Mouse (Mus musculus) gastrocnemius, postnatal 36 days (tissue): Measurements from ENCODE around the gene Mob3b. TPM values are rescaled to one million over a fixed set of nuclear protein-coding genes. Genes with fewer than 3 reads are reported as not detected.

Experiments
- DNase-seq, 2 experiments: peaks; one replicate each; pipeline ENCODE4 v3.0.0; 2022
- intact Hi-C: fragments of 180-260 bp; cut with DNase I; formaldehyde crosslinking; loops from one replicate; pipeline ENCODE4 v1.15.1; 2025
- total RNA-seq, 2 experiments: library from RNA; stranded (reverse); gene quantifications; 2 replicates each; pipeline ENCODE4 v1.2.3; 2021

Gene Mob3b
- total RNA-seq, 2 experiments from 2014 or later, result 0.38 to 1.1 TPM

- intact Hi-C loops, result no loop called here
- DNase-seq, result no peak
These were observed 74.7 kb downstream of the Mob3b start for GRCm38 (mm10) chr4:35082476-35083114.

- no peak for DNase-seq
- intact Hi-C loops, result no loop called here
These were observed 77.0 kb downstream of the Mob3b start for GRCm38 (mm10) chr4:35080285-35080684.

GRCm38 (mm10) chr4:35068739-35069138, 88.5 kb downstream of the Mob3b start:
- intact Hi-C loops, result no loop called here
- no peak for DNase-seq

GRCm38 (mm10) chr4:35066163-35066562, 91.1 kb downstream of the Mob3b start:
- intact Hi-C loops, result no loop called here
- DNase-seq, result no peak

- intact Hi-C loops, result no loop called here
- DNase-seq, result no peak
These were observed 92.0 kb downstream of the Mob3b start for GRCm38 (mm10) chr4:35065075-35065838.

GRCm38 (mm10) chr4:35063146-35063719, 94.1 kb downstream of the Mob3b start:
- intact Hi-C loops, result no loop called here

GRCm38 (mm10) chr4:35060964-35061363, 96.3 kb downstream of the Mob3b start:
- DNase-seq, result no peak
- intact Hi-C loops, result no loop called here

More at GRCm38 (mm10) chr4:35063146-35063719, 94.1 kb downstream of the Mob3b start:
- DNase-seq, result no peak

GRCm38 (mm10) chr4:35060401-35060800, 96.9 kb downstream of the Mob3b start:
- intact Hi-C loops, result no loop called here
- no peak for DNase-seq

- DNase-seq, result no peak
- intact Hi-C loops, result no loop called here
These were observed 102.9 kb downstream of the Mob3b start for GRCm38 (mm10) chr4:35054362-35054761.

- intact Hi-C loops, result no loop called here
- DNase-seq, result no peak
These were observed 104.9 kb downstream of the Mob3b start for GRCm38 (mm10) chr4:35052174-35052942.

GRCm38 (mm10) chr4:35051152-35051551, 106.1 kb downstream of the Mob3b start:
- DNase-seq, result no peak

GRCm38 (mm10) chr4:35049742-35050058, 107.6 kb downstream of the Mob3b start:
- intact Hi-C loops, result no loop called here
- no peak for DNase-seq

More at GRCm38 (mm10) chr4:35051152-35051551, 106.1 kb downstream of the Mob3b start:
- intact Hi-C loops, result no loop called here

GRCm38 (mm10) chr4:35049036-35049741, 108.1 kb downstream of the Mob3b start:
- intact Hi-C loops, result no loop called here
- no peak for DNase-seq

GRCm38 (mm10) chr4:35040896-35041295, 116.4 kb downstream of the Mob3b start:
- intact Hi-C loops, result no loop called here
- DNase-seq, result no peak

- no peak for DNase-seq
- intact Hi-C loops, result no loop called here
These were observed 117.0 kb downstream of the Mob3b start for GRCm38 (mm10) chr4:35040306-35040705.

- intact Hi-C loops, result no loop called here
- no peak for DNase-seq
These were observed 119.5 kb downstream of the Mob3b start for GRCm38 (mm10) chr4:35037824-35038223.

- intact Hi-C loops, result no loop called here
- no peak for DNase-seq
These were observed 122.6 kb downstream of the Mob3b start for GRCm38 (mm10) chr4:35034504-35035290.

GRCm38 (mm10) chr4:35032758-35033157, 124.5 kb downstream of the Mob3b start:
- no peak for DNase-seq
- intact Hi-C loops, result no loop called here

- intact Hi-C loops, result no loop called here
- no peak for DNase-seq
These were observed 125.7 kb downstream of the Mob3b start for GRCm38 (mm10) chr4:35031623-35032022.

- intact Hi-C loops, result no loop called here
- no peak for DNase-seq
These were observed 126.1 kb downstream of the Mob3b start for GRCm38 (mm10) chr4:35031141-35031540.
